ENCODE assay signal across 12 mouse cellular contexts in the genomic region with DNA sequence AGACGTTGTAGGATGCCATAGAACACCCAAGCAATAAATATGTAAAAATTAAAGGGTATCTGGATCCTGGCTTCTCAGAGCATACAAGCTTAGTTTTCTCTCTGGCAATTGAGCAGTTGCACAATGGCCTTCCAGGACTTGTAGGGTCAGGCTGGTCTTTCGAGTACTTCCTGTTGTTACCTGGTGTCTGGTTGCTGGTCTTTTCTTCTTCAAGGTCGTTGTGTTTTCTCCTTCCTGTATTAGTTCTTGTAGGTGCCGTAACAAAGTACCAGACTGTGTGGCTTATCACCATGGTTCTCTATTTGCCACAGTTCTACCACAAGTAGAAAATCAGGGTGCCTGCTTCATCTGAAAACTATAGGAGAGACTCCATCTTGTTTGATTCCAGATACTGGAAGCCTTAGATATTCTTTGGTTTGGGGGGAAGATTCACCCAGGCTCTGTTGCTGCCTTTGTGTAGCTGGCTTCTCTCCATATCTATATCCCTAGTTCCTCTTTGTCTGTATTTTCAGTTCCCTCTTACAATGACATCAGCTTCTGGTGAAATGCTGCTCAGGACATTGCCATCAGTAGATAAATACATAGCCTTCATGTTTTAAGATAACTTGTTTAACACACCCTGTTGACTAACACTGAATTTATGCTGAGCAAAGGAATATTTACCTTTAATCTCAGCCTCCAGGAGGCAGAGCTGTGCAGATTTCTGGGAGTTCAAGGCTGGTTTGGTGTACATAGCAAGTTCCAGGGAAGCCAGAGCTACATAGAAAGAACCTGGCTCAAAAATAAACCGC. TPM values are rescaled to one million over a fixed set of nuclear protein-coding genes. Genes with fewer than 3 reads are reported as not detected.
DNase-seq lines count a peak whose midpoint lies in the region; ATAC-seq and TF ChIP-seq lines count a peak whose summit lies in the region.
"Had no signal": no experiment of that assay in that cellular context is flagged by ENCODE, and none has a peak within 500 bp of the region (broad histone marks: within the 10 kb centered on the region; RNA-seq: fewer than 3 reads in every experiment).

No protein-coding gene starts in this region.

- TF ChIP-seq EP300 in lung, postnatal 0 days (IDR thresholded peaks at IDR 0.05): no peak
- peak; percentile 55 for TF ChIP-seq EP300 in liver, embryonic 14.5 days (IDR thresholded peaks at IDR 0.05; ENCODE audit: low read depth)

- 69% methylated on average over 5 of the region's 5 CpGs for WGBS in lung, postnatal 0 days
- WGBS in liver, embryonic 14.5 days (ENCODE audit: insufficient replicate concordance): 34% methylated on average over 5 of the region's 5 CpGs
- 80% methylated on average over 5 of the region's 5 CpGs for WGBS in stomach, embryonic 16.5 days

- no peaks in the 10 kb centered on the region for H3K36me3 ChIP-seq in lung, postnatal 0 days (ENCODE audit: insufficient read depth, low read length)
- H3K36me3 ChIP-seq in liver, embryonic 14.5 days (replicated peaks; ENCODE audit: control insufficient read depth, insufficient read depth, low read depth): no peaks in the 10 kb centered on the region
- H3K36me3 ChIP-seq in stomach, embryonic 16.5 days (ENCODE audit: control insufficient read depth, insufficient read depth, low read length): no peaks in the 10 kb centered on the region

- ATAC-seq in lung, postnatal 0 days: no peak
- peak; percentile 54; the same call in 1 of the 2 replicates for ATAC-seq in liver, embryonic 14.5 days (ENCODE audit: insufficient read depth)
- ATAC-seq in stomach, embryonic 16.5 days (ENCODE audit: insufficient read depth, low FRiP score): no peak

- no peak overlapping the region for H3K4me3 ChIP-seq in lung, postnatal 0 days (ENCODE audit: low read depth, low read length)
- no peak overlapping the region for H3K4me3 ChIP-seq in brown adipose tissue, adult 24 weeks (ENCODE audit: insufficient read depth, low read depth, low read length)
- H3K4me3 ChIP-seq in liver, embryonic 14.5 days (ENCODE audit: insufficient read depth in 1 of 2, low read depth in 2 of 2, low read length in 2 of 2): no peak overlapping the region
- H3K4me3 ChIP-seq in stomach, embryonic 16.5 days (replicated peaks; ENCODE audit: low read length): no peak overlapping the region
- H3K4me3 ChIP-seq: megakaryocyte, embryonic 14.5 days had no signal

- H3K27ac ChIP-seq in lung, postnatal 0 days (ENCODE audit: low read length): peak overlapping the region; percentile 33; the same call in 1 of the 2 replicates
- peak overlapping the region; percentile 66 for H3K27ac ChIP-seq in brown adipose tissue, adult 24 weeks (replicated peaks; ENCODE audit: low read depth, low read length)
- no peak overlapping the region; the same call in 1 of the 2 replicates for H3K27ac ChIP-seq in liver, embryonic 14.5 days
- peak overlapping the region; percentile 16; the same call in 1 of the 2 replicates for H3K27ac ChIP-seq in stomach, embryonic 16.5 days (ENCODE audit: low read length)

- no peak overlapping the region for H3K9ac ChIP-seq in lung, postnatal 0 days (replicated peaks; ENCODE audit: low read depth)
- no peak overlapping the region for H3K9ac ChIP-seq in liver, embryonic 14.5 days (replicated peaks)
- no peak overlapping the region for H3K9ac ChIP-seq in stomach, embryonic 16.5 days (ENCODE audit: low read length)

- no peak overlapping the region for H3K4me2 ChIP-seq in lung, postnatal 0 days (replicated peaks; ENCODE audit: low read depth, low read length)
- no peak overlapping the region for H3K4me2 ChIP-seq in liver, embryonic 14.5 days (ENCODE audit: low read depth)
- no peak overlapping the region for H3K4me2 ChIP-seq in stomach, embryonic 16.5 days (ENCODE audit: low read depth, low read length)

- DNase-seq in lung, postnatal 0 days (ENCODE audit: low spot score): peak; percentile 59
- DNase-seq in lung, postnatal 14 days: no peak
- DNase-seq in liver, embryonic 14.5 days (ENCODE audit: low read depth in 3 of 3, low spot score in 3 of 3): peak; percentile 22 to 50 (median 32)
- DNase-seq in left cerebral cortex, adult 11 months (ENCODE audit: low spot score): no peak
- no peak for DNase-seq in adrenal gland, adult (ENCODE audit: inconsistent age in 2 of 2, low spot score in 1 of 2)
- DNase-seq: adrenal gland, postnatal 36 days; kidney, adult 9 months; spleen, adult 18-20 months; thymus, postnatal 4 days had no signal

- no peaks in the 10 kb centered on the region for H3K9me3 ChIP-seq in lung, postnatal 0 days (ENCODE audit: low read length)
- H3K9me3 ChIP-seq in liver, embryonic 14.5 days (ENCODE audit: control insufficient read depth, low read length): no peaks in the 10 kb centered on the region
- H3K9me3 ChIP-seq in stomach, embryonic 16.5 days (replicated peaks; ENCODE audit: control insufficient read depth, low read length): no peaks in the 10 kb centered on the region
- H3K9me3 ChIP-seq: megakaryocyte, embryonic 14.5 days had no signal

- TF ChIP-seq CTCF in lung, postnatal 0 days (IDR thresholded peaks at IDR 0.05): peak; percentile 34
- no peak for TF ChIP-seq CTCF in liver, embryonic 14.5 days (IDR thresholded peaks at IDR 0.05; ENCODE audit: low read depth)

- peaks cover 15% of the 10 kb centered on the region; the same call in 1 of the 2 replicates for H3K4me1 ChIP-seq in lung, postnatal 0 days (ENCODE audit: insufficient read depth, low read depth, low read length)
- peaks cover 22% of the 10 kb centered on the region for H3K4me1 ChIP-seq in brown adipose tissue, adult 24 weeks (ENCODE audit: control insufficient read depth, insufficient read depth, insufficient read length, low read length)
- H3K4me1 ChIP-seq in liver, embryonic 14.5 days (replicated peaks; ENCODE audit: control insufficient read depth in 2 of 2, insufficient read depth in 2 of 2, low read length in 1 of 2): peaks cover 13 to 46% of the 10 kb centered on the region in 2 experiments
- peaks cover 6% of the 10 kb centered on the region; the same call in 1 of the 2 replicates for H3K4me1 ChIP-seq in stomach, embryonic 16.5 days (ENCODE audit: control insufficient read depth, insufficient read depth, low read length)

- no peaks in the 10 kb centered on the region for H3K27me3 ChIP-seq in lung, postnatal 0 days (replicated peaks; ENCODE audit: insufficient read depth, low read length)
- no peaks in the 10 kb centered on the region for H3K27me3 ChIP-seq in liver, embryonic 14.5 days (ENCODE audit: control insufficient read depth, insufficient read depth, low read length)
- no peaks in the 10 kb centered on the region for H3K27me3 ChIP-seq in stomach, embryonic 16.5 days (ENCODE audit: control insufficient read depth, insufficient read depth, low read length)
- H3K27me3 ChIP-seq: megakaryocyte, embryonic 14.5 days had no signal

RNA-seq across cellular contexts. Expression of a gene that starts 49.8 kb away (rescaled TPM):
- polyA plus RNA-seq in lung, postnatal 0 days (2015; fragmentation: Nextera tagmentation; extraction: Ambion mirVana): 64.9 and 75.4 TPM in 2 replicates
- polyA plus RNA-seq in brown adipose tissue, adult 24 weeks (2012; ENCODE audit: insufficient read depth, insufficient read length, missing spikeins): 23.4 and 32.7 TPM in 2 replicates
- polyA plus RNA-seq in liver, embryonic 14.5 days (2012; rRNA removed): 4.0 and 5.8 TPM in 2 replicates
- 11.5 and 11.8 TPM in 2 replicates for polyA plus RNA-seq in liver, embryonic 14.5 days (2014; fragmentation: Nextera tagmentation; extraction: Ambion mirVana)
- polyA plus RNA-seq in stomach, embryonic 16.5 days (2015; fragmentation: Nextera tagmentation; extraction: Ambion mirVana): 18.1 and 27.5 TPM in 2 replicates

Comparison
In these comparisons a context has a peak if more than half of its experiments do, and no peak if none do; other contexts are left out.
1. DNase-seq: peak in lung, postnatal 0 days (single experiment) and liver, embryonic 14.5 days (3 of 3); none in lung, postnatal 14 days (single experiment), left cerebral cortex, adult 11 months (single experiment) and adrenal gland, adult (0 of 2).